Mouse (Mus musculus) E14TG2a.4 (cell line): Measurements from ENCODE around the gene Ss18l1.

Experiments
- CTCF ChIP-seq: conservative IDR thresholded peaks from 2 replicates; pipeline ENCODE4 v1.5.1; 2014; ENCODE audit warnings: low read length
- NANOG ChIP-seq: IDR thresholded peaks from 2 replicates; pipeline ENCODE4 v1.6.1; 2014; ENCODE audit warnings: borderline replicate concordance, low read length, mixed read lengths
- POU5F1 ChIP-seq: IDR thresholded peaks from 2 replicates; pipeline ENCODE4 v1.6.1; 2014; ENCODE audit warnings: low read length, borderline replicate concordance

GRCm38 (mm10) chr2:180097585-180097984, 55.3 kb downstream of the Ss18l1 start:
- TF ChIP-seq POU5F1 (no peak), NANOG (no peak), CTCF (no peak)
